Comparison of ENCODE assay signal across 8 mouse cellular contexts in the genomic region with DNA sequence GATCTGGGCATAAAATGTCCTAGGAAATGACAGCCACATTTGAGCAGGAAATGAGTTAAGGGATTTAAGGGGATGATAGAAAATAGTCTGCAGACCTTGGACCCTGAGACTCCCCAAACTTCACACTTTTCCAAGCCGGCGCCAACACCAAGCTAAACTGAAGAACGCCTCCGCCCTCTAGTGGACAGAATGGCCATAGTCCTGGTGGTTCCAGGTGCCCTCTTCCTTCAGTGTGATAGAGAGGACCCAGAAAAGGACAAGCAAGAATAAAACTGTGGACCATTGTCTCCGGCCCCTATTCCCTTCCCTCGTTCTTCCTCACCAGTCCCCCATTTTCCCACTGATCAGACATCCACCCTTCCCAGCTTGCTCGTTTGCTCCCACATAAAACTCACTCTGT.
DNase-seq lines count a peak whose midpoint lies in the region.

No protein-coding gene starts in this region.

- peak; percentile 56 for DNase-seq in ovary, postnatal 10 days (ENCODE audit: low spot score)
- DNase-seq in ovary, adult 18-20 months (ENCODE audit: low spot score), result no peak
- peak; percentile 74 to 78 for DNase-seq in cerebellum, postnatal 36 days
- DNase-seq in frontal cortex, postnatal 25 days (ENCODE audit: low spot score in 2 of 2), result peak; percentile 68 to 73
- DNase-seq in induced T-regulatory cell, adult 2 months (ENCODE audit: low read depth), result peak; percentile 78
- peak; percentile 78 to 79 for DNase-seq in left cerebral cortex, adult 18-20 months (ENCODE audit: low spot score in 2 of 2)
- peak; percentile 61 to 78 for DNase-seq in lung, postnatal 4 days
- peak; percentile 83 to 85 for DNase-seq in right cerebral cortex, adult 2 months (ENCODE audit: low spot score in 2 of 2)
